Mouse (Mus musculus): ENCODE results near the gene Mnt. TPM values are rescaled to one million over a fixed set of nuclear protein-coding genes. Genes with fewer than 3 reads are reported as not detected.

Mnt gene
- polyA plus RNA-seq, 1 experiment from 2014 or later, result 2.6 TPM

GRCm38 (mm10) chr11:74862129-74862528 is 31.4 kb downstream of the Mnt start:
- Histone ChIP-seq H3K36me3 (ENCODE audit: control insufficient read depth, insufficient read depth, low read length) (no peaks in the 10 kb centered on the region; the same call in 1 of the 2 replicates), H3K4me1 (replicated peaks; ENCODE audit: control insufficient read depth, insufficient read depth) (no peaks in the 10 kb centered on the region), H3K9ac (ENCODE audit: low read length) (no peak overlapping the region), H3K27ac (replicated peaks) (no peak overlapping the region), H3K4me2 (replicated peaks; ENCODE audit: low read depth) (no peak overlapping the region), H3K4me3 (ENCODE audit: low read depth, low read length) (no peak overlapping the region), H3K9me3 (ENCODE audit: control insufficient read depth, low read length) (no peaks in the 10 kb centered on the region), H3K27me3 (ENCODE audit: control insufficient read depth, insufficient read depth, low read length) (no peaks in the 10 kb centered on the region)
- WGBS, result 72% methylated on average over 5 of the region's 5 CpGs
- DNase-seq (ENCODE audit: low spot score), result no peak
- TF ChIP-seq EP300 (optimal IDR thresholded peaks at IDR 0.05) (no peak), CTCF (IDR thresholded peaks at IDR 0.05; ENCODE audit: low read depth) (no peak)
- ATAC-seq (ENCODE audit: low FRiP score, low TSS enrichment), result no peak

GRCm38 (mm10) chr11:74863471-74863870 is 32.8 kb downstream of the Mnt start:
- 43% methylated on average over 11 of the region's 11 CpGs for WGBS
- Histone ChIP-seq H3K4me2 (replicated peaks; ENCODE audit: low read depth) (no peak overlapping the region), H3K4me1 (replicated peaks; ENCODE audit: control insufficient read depth, insufficient read depth) (no peaks in the 10 kb centered on the region), H3K27ac (replicated peaks) (no peak overlapping the region), H3K9ac (ENCODE audit: low read length) (no peak overlapping the region), H3K27me3 (ENCODE audit: control insufficient read depth, insufficient read depth, low read length) (no peaks in the 10 kb centered on the region), H3K4me3 (ENCODE audit: low read depth, low read length) (no peak overlapping the region), H3K9me3 (ENCODE audit: control insufficient read depth, low read length) (no peaks in the 10 kb centered on the region), H3K36me3 (ENCODE audit: control insufficient read depth, insufficient read depth, low read length) (no peaks in the 10 kb centered on the region; the same call in 1 of the 2 replicates)
- ATAC-seq (ENCODE audit: low FRiP score, low TSS enrichment) (no peak), DNase-seq (ENCODE audit: low spot score) (no peak)
- TF ChIP-seq CTCF (IDR thresholded peaks at IDR 0.05; ENCODE audit: low read depth) (peak; percentile 76), EP300 (optimal IDR thresholded peaks at IDR 0.05) (no peak)

- no peak for ATAC-seq (ENCODE audit: low FRiP score, low TSS enrichment)
- 75% methylated on average over 9 of the region's 9 CpGs for WGBS
- Histone ChIP-seq H3K9me3 (ENCODE audit: control insufficient read depth, low read length) (no peaks in the 10 kb centered on the region), H3K9ac (ENCODE audit: low read length) (no peak overlapping the region), H3K4me1 (replicated peaks; ENCODE audit: control insufficient read depth, insufficient read depth) (no peaks in the 10 kb centered on the region), H3K27ac (replicated peaks) (no peak overlapping the region), H3K4me3 (ENCODE audit: low read depth, low read length) (no peak overlapping the region), H3K4me2 (replicated peaks; ENCODE audit: low read depth) (no peak overlapping the region), H3K27me3 (ENCODE audit: control insufficient read depth, insufficient read depth, low read length) (no peaks in the 10 kb centered on the region), H3K36me3 (ENCODE audit: control insufficient read depth, insufficient read depth, low read length) (no peaks in the 10 kb centered on the region; the same call in 1 of the 2 replicates)
- DNase-seq (ENCODE audit: low spot score), result no peak
- TF ChIP-seq EP300 (optimal IDR thresholded peaks at IDR 0.05) (no peak), CTCF (IDR thresholded peaks at IDR 0.05; ENCODE audit: low read depth) (no peak)
Observed at GRCm38 (mm10) chr11:74864421-74864820, 33.7 kb downstream of the Mnt start.

GRCm38 (mm10) chr11:74865252-74865651 is 34.5 kb downstream of the Mnt start:
- no peaks in the 10 kb centered on the region for H3K4me1 ChIP-seq (replicated peaks; ENCODE audit: control insufficient read depth, insufficient read depth)
- no peak overlapping the region for H3K4me3 ChIP-seq (ENCODE audit: low read depth, low read length)
- H3K9me3 ChIP-seq (ENCODE audit: control insufficient read depth, low read length), result no peaks in the 10 kb centered on the region
- no peaks in the 10 kb centered on the region; the same call in 1 of the 2 replicates for H3K36me3 ChIP-seq (ENCODE audit: control insufficient read depth, insufficient read depth, low read length)
- H3K27me3 ChIP-seq (ENCODE audit: control insufficient read depth, insufficient read depth, low read length), result no peaks in the 10 kb centered on the region
- no peak for DNase-seq (ENCODE audit: low spot score)
- no peak for ATAC-seq (ENCODE audit: low FRiP score, low TSS enrichment)
- H3K27ac ChIP-seq (replicated peaks), result no peak overlapping the region
- WGBS, result 86% methylated on average over 8 of the region's 9 CpGs
- no peak overlapping the region for H3K4me2 ChIP-seq (replicated peaks; ENCODE audit: low read depth)
- TF ChIP-seq CTCF (IDR thresholded peaks at IDR 0.05; ENCODE audit: low read depth), result no peak
- no peak for TF ChIP-seq EP300 (optimal IDR thresholded peaks at IDR 0.05)
- H3K9ac ChIP-seq (ENCODE audit: low read length), result no peak overlapping the region

- no peak for TF ChIP-seq EP300 (optimal IDR thresholded peaks at IDR 0.05)
- TF ChIP-seq CTCF (IDR thresholded peaks at IDR 0.05; ENCODE audit: low read depth), result no peak
- ATAC-seq (ENCODE audit: low FRiP score, low TSS enrichment) (peak; percentile 15; the same call in 1 of the 2 replicates), DNase-seq (ENCODE audit: low spot score) (no peak)
- WGBS, result 48% methylated on average over 4 of the region's 4 CpGs
- H3K4me2 ChIP-seq (replicated peaks; ENCODE audit: low read depth), result no peak overlapping the region
- H3K27me3 ChIP-seq (ENCODE audit: control insufficient read depth, insufficient read depth, low read length), result no peaks in the 10 kb centered on the region
- H3K36me3 ChIP-seq (ENCODE audit: control insufficient read depth, insufficient read depth, low read length), result no peaks in the 10 kb centered on the region; the same call in 1 of the 2 replicates
- no peak overlapping the region for H3K9ac ChIP-seq (ENCODE audit: low read length)
- H3K27ac ChIP-seq (replicated peaks), result peak overlapping the region; percentile 56
- H3K4me1 ChIP-seq (replicated peaks; ENCODE audit: control insufficient read depth, insufficient read depth), result no peaks in the 10 kb centered on the region
- H3K4me3 ChIP-seq (ENCODE audit: low read depth, low read length), result no peak overlapping the region
- H3K9me3 ChIP-seq (ENCODE audit: control insufficient read depth, low read length), result no peaks in the 10 kb centered on the region
Observed at GRCm38 (mm10) chr11:74866640-74867039, 35.9 kb downstream of the Mnt start.

- Histone ChIP-seq H3K9ac (ENCODE audit: low read length) (no peak overlapping the region), H3K9me3 (ENCODE audit: control insufficient read depth, low read length) (no peaks in the 10 kb centered on the region), H3K27me3 (ENCODE audit: control insufficient read depth, insufficient read depth, low read length) (no peaks in the 10 kb centered on the region), H3K4me2 (replicated peaks; ENCODE audit: low read depth) (no peak overlapping the region), H3K4me1 (replicated peaks; ENCODE audit: control insufficient read depth, insufficient read depth) (no peaks in the 10 kb centered on the region), H3K27ac (replicated peaks) (peak overlapping the region; percentile 56), H3K4me3 (ENCODE audit: low read depth, low read length) (no peak overlapping the region), H3K36me3 (ENCODE audit: control insufficient read depth, insufficient read depth, low read length) (no peaks in the 10 kb centered on the region; the same call in 1 of the 2 replicates)
- DNase-seq (ENCODE audit: low spot score), result no peak
- peak; percentile 4; the same call in 1 of the 2 replicates for ATAC-seq (ENCODE audit: low FRiP score, low TSS enrichment)
- TF ChIP-seq EP300 (optimal IDR thresholded peaks at IDR 0.05) (no peak), CTCF (IDR thresholded peaks at IDR 0.05; ENCODE audit: low read depth) (no peak)
- WGBS, result 82% methylated on average over 2 of the region's 2 CpGs
Observed at GRCm38 (mm10) chr11:74867181-74867580, 36.5 kb downstream of the Mnt start.

Measured in stomach, postnatal 0 days (tissue).